Mouse (Mus musculus) testis, adult 2 months (tissue): ENCODE results near the gene Ubxn7.

ENCODE experiments used
- CTCF ChIP-seq: fragments of 200-500 bp; IDR thresholded peaks from 2 replicates; pipeline ENCODE4 v1.5.1; 2012; ENCODE audit warnings: low read depth, mild to moderate bottlenecking, inconsistent platforms, low read length, moderate library complexity; ENCODE audit not compliant: control insufficient read depth, insufficient read depth, insufficient replicate concordance
- POLR2A ChIP-seq: fragments of 200-500 bp; IDR thresholded peaks from 2 replicates; pipeline ENCODE4 v1.6.1; 2012; ENCODE audit warnings: low read depth, mild to moderate bottlenecking, inconsistent platforms, low read length, moderate library complexity; ENCODE audit not compliant: control insufficient read depth

- no peak for TF ChIP-seq CTCF
- no peak for TF ChIP-seq POLR2A
Measured at GRCm38 (mm10) chr16:32434066-32434465, 102.0 kb downstream of the Ubxn7 start.
